Mouse (Mus musculus) midbrain, embryonic 15.5 days (tissue): Measurements from ENCODE around the gene Gm20388. TPM values are rescaled to one million over a fixed set of nuclear protein-coding genes. Genes with fewer than 3 reads are reported as not detected.

Source experiments
- ATAC-seq: fragments of 200-750 bp; cut with Nextera tagmentation; replicated peaks from 2 replicates; pipeline ENCODE4 v1.8.0; 2017; ENCODE audit warnings: moderate TSS enrichment
- H3K27ac ChIP-seq: fragments of 300-500 bp; sonication (generic); 2 replicates; pipeline ENCODE4 v1.5.1; 2015; ENCODE audit warnings: mild to moderate bottlenecking, inconsistent platforms
- H3K27me3 ChIP-seq: fragments of 300-500 bp; sonication (generic); replicated peaks from 2 replicates; pipeline ENCODE4 v1.6.1; 2015; ENCODE audit warnings: inconsistent platforms
- H3K36me3 ChIP-seq: fragments of 300-500 bp; sonication (generic); replicated peaks from 2 replicates; pipeline ENCODE4 v1.6.1; 2015; ENCODE audit warnings: inconsistent platforms
- H3K4me1 ChIP-seq: fragments of 300-500 bp; sonication (generic); 2 replicates; pipeline ENCODE4 v1.6.1; 2015; ENCODE audit warnings: inconsistent platforms
- H3K4me2 ChIP-seq: fragments of 300-500 bp; sonication (generic); 2 replicates; pipeline ENCODE4 v1.6.1; 2015; ENCODE audit warnings: inconsistent platforms, mild to moderate bottlenecking, moderate library complexity
- H3K4me3 ChIP-seq: fragments of 300-500 bp; sonication (generic); 2 replicates; pipeline ENCODE4 v1.5.1; 2015; ENCODE audit warnings: mild to moderate bottlenecking, inconsistent platforms
- H3K9ac ChIP-seq: fragments of 300-500 bp; sonication (generic); 2 replicates; pipeline ENCODE4 v1.6.1; 2015; ENCODE audit warnings: mild to moderate bottlenecking, inconsistent platforms
- H3K9me3 ChIP-seq: fragments of 300-500 bp; sonication (generic); 2 replicates; pipeline ENCODE4 v1.6.1; 2016; ENCODE audit warnings: inconsistent platforms
- WGBS: fragments of 180-500 bp; shearing (Covaris S2); methylation state at CpG from one replicate; pipeline ENCODE4 v1.1.7; 2015; ENCODE audit warnings: mixed read lengths; 5-methylcytosine and 5-hydroxymethylcytosine counted together
- polyA plus RNA-seq: library from polyadenylated mRNA; unstranded; fragments of >200 nt; fragmentation: Nextera tagmentation; extraction: Ambion mirVana; gene quantifications from 2 replicates; pipeline ENCODE4 v1.2.1, GENCODE M21; 2015

Gm20388 gene
- polyA plus RNA-seq, 1 experiment from 2014 or later: 5.6 TPM

DNA sequence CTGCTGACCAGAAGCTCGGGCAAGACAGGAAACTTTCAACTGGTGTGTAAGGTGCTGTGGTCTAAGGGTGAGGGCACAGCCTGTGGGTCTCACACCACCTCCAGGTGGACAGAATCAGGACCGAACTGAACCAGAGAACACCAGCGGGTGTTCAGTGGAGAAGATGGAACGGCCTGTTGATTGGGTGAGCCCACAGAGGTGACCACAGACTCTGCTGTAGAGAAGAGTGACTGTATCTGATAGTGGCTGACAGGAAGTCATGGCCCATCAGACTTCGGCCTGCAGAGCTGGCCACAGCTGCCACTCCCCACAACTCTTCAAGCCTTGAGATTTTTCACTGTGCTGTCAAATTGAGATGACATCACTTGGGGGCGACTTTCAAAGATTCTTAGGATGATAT lies 3808.6 kb downstream of the Gm20388 start:
- Histone ChIP-seq H3K9me3 (no peaks in the 10 kb centered on the region), H3K4me3 (no peak overlapping the region), H3K4me2 (no peak overlapping the region), H3K27ac (no peak overlapping the region), H3K4me1 (peaks cover 8% of the 10 kb centered on the region), H3K27me3 (no peaks in the 10 kb centered on the region), H3K9ac (no peak overlapping the region), H3K36me3 (no peaks in the 10 kb centered on the region)
- ATAC-seq: no peak
- WGBS: 84% methylated on average over 6 of the region's 6 CpGs

DNA sequence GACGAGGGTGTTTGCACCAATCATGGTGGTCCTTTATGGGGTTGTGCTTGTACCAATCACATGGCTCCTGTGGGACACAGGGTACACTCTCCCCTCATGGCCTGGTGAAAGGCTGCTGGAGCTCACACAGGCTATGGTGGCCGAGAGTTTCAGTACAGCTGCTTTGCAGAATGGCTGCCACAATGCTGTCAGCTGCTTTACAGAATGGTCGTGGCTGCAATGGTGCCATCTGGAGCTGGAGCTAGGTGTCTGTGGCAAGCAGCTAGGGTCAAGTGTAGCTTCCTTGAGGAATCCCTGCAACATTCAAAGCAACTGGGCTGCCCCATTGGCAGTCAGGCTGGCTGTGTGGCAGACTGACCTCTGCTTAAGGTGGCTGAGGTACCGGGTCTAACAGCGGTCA lies 3809.2 kb downstream of the Gm20388 start:
- peaks cover 8% of the 10 kb centered on the region for H3K4me1 ChIP-seq
- H3K36me3 ChIP-seq: no peaks in the 10 kb centered on the region
- H3K27ac ChIP-seq: no peak overlapping the region
- 69% methylated on average over 5 of the region's 5 CpGs for WGBS
- no peaks in the 10 kb centered on the region for H3K27me3 ChIP-seq
- H3K9ac ChIP-seq: no peak overlapping the region
- H3K9me3 ChIP-seq: no peaks in the 10 kb centered on the region
- H3K4me2 ChIP-seq: no peak overlapping the region
- H3K4me3 ChIP-seq: no peak overlapping the region
- no peak for ATAC-seq

DNA sequence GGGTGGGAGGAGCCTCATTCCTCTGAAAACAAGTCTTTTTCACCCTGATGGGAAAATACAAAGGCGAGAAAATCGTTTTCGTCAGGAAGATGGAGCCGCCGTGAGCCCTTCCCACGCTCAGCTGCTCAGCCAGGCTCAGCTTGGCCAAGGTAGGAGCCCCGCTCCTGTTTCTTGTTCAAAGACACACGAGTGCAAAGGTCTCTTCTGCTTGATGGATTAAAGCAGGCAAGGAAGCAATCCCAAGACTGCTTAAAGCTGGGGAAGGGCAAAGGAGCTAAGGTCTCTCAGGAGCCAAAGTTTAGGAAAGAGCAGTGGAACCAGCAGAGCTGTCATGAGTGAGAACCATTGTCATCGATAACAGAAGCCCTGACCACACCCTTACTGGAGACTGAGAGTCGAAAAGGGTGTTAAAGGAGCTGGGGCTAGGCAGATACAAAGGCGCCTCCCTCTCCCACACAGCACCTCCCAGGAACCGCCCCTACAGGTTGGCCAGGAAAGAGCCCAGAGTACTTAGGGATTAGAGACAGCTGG lies 3809.9 kb downstream of the Gm20388 start:
- Histone ChIP-seq H3K9me3 (no peaks in the 10 kb centered on the region), H3K36me3 (no peaks in the 10 kb centered on the region), H3K4me1 (peaks cover 8% of the 10 kb centered on the region), H3K9ac (no peak overlapping the region), H3K27ac (no peak overlapping the region), H3K4me3 (no peak overlapping the region), H3K27me3 (no peaks in the 10 kb centered on the region), H3K4me2 (no peak overlapping the region)
- WGBS: 18% methylated on average over 12 of the region's 12 CpGs
- ATAC-seq: no peak

DNA sequence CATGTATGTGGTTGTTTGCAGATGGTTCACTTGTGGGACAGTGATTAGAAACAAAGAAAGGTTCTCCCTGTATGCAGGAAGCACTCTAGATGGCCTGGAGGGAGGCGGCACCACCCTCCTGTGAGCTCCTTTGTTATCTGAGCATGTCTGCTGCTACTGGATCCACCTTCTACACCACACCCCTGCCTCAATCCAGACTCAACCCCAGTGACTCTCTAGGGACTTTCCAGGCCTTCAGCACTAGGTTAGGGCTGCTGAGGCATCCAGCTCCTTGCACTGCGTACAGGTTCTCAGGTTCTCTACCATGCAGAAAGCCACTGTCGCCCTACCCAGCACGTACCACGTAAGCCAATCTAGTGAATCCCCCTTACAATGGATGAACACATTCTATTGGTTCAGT lies 3811.6 kb downstream of the Gm20388 start:
- H3K9me3 ChIP-seq: no peaks in the 10 kb centered on the region
- no peaks in the 10 kb centered on the region for H3K27me3 ChIP-seq
- H3K4me1 ChIP-seq: no peaks in the 10 kb centered on the region; the same call in 1 of the 2 replicates
- no peak for ATAC-seq
- H3K4me2 ChIP-seq: no peak overlapping the region
- 91% methylated on average over 5 of the region's 5 CpGs for whole genome bisulfite sequencing
- H3K9ac ChIP-seq: no peak overlapping the region
- H3K4me3 ChIP-seq: no peak overlapping the region
- H3K27ac ChIP-seq: no peak overlapping the region
- H3K36me3 ChIP-seq: no peaks in the 10 kb centered on the region

DNA sequence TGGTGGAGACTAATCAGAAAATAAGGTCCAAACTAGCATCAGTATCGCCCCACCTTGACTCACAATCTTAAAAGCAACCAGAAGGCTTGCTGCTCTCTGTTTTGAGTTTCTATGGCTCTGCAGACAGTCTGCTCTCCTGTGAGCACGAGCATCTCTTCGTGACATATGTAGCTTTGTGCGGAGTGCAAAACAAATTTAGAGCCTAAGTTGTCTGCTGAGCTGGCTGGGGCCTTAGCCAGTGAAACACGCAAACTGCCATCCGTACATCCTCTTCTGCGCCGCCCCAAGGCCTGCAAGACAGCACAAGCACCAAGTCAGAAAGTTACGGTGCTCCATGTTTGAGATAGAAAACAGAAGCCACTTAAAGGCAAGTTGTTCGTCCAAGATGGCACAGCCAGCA lies 3814.1 kb downstream of the Gm20388 start:
- H3K4me1 ChIP-seq: peaks cover 12% of the 10 kb centered on the region
- H3K9me3 ChIP-seq: no peaks in the 10 kb centered on the region
- no peaks in the 10 kb centered on the region for H3K27me3 ChIP-seq
- H3K4me3 ChIP-seq: no peak overlapping the region
- H3K9ac ChIP-seq: no peak overlapping the region
- H3K36me3 ChIP-seq: no peaks in the 10 kb centered on the region
- no peak for ATAC-seq
- H3K4me2 ChIP-seq: no peak overlapping the region
- 94% methylated on average over 10 of the region's 10 CpGs for WGBS
- peak overlapping the region; percentile 34 for H3K27ac ChIP-seq

DNA sequence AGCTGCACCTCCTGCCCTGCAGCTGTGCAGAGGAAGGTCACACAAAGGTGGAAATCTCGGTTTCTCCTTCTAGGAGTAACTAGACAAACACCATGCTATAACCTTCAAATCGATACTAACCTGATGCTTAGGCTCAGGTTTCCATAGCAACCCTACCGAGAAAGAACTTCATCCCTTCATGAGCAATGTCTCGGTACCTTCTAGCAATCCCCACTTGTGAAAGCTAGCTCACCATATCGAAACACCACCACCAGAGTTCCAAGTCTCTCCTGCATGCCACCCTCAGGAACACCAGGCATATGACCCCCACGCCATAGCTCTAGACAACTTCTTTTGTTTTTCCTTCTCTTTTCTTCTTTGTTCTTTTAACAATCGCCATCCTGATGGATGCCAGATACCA lies 3814.6 kb downstream of the Gm20388 start:
- H3K27ac ChIP-seq: peak overlapping the region; percentile 34
- WGBS: 49% methylated on average over 7 of the region's 7 CpGs
- no peak overlapping the region for H3K4me3 ChIP-seq
- H3K9ac ChIP-seq: no peak overlapping the region
- H3K9me3 ChIP-seq: no peaks in the 10 kb centered on the region
- no peak for ATAC-seq
- peaks cover 17% of the 10 kb centered on the region for H3K4me1 ChIP-seq
- H3K4me2 ChIP-seq: no peak overlapping the region
- H3K36me3 ChIP-seq: no peaks in the 10 kb centered on the region
- no peaks in the 10 kb centered on the region for H3K27me3 ChIP-seq

DNA sequence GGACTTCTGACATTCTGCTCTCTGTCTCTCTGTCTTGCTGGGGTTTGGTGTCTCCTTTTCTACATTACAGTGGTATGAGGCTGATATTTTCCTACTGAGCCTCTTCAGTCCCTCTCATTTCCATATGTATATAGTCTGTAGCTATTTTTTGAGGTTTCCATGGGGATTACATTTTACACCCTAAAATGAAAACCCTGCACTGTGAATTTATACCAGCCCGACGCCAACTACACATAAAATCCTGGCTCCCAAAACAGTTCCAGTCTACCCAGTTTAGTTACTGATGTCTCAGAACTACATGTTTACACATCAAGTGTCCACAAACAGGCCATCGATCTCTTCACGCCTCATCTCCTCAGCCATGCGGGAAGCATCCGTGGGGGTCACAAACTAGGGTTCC lies 3816.1 kb downstream of the Gm20388 start:
- Histone ChIP-seq H3K9me3 (no peaks in the 10 kb centered on the region), H3K4me1 (peaks cover 21% of the 10 kb centered on the region), H3K27ac (no peak overlapping the region), H3K27me3 (no peaks in the 10 kb centered on the region), H3K4me2 (no peak overlapping the region), H3K4me3 (no peak overlapping the region), H3K9ac (no peak overlapping the region), H3K36me3 (no peaks in the 10 kb centered on the region)
- WGBS: 69% methylated on average over 6 of the region's 6 CpGs
- ATAC-seq: no peak

DNA sequence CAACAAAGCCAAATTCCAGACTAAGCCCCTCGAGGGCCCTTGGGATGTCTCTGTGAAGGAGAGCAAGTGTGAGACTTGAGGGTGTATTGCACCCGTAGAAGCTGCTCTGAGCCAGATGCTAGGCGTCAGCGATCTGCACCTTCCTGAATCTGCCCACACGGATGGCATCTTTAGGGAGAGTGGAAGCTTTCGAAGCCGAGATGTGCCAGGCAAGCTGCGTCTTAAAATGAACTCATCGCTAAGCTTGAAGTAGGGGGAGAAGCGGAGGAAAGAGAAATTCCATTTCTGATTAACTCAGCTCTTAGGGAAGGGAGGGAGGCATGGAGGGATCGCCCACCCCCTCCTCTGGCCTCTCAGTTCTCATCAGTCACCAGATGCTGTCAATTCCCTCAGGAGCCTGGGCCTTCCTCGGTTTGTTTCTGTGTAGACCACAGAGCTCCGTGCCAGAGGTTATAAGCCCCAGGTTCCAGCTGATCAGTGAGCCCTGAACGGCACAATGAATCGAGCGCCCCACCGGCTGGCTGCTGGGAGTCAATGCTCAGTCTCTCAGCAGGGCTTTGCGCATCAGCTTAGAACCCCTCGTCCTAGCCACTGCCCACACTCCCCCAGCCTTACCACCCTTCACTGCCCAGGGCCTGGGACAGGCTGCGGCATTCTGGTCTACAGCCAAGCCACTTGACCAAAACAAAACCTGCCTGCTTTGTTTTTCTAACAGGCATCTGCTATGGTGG lies 3818.6 kb downstream of the Gm20388 start:
- H3K9me3 ChIP-seq: no peaks in the 10 kb centered on the region
- no peaks in the 10 kb centered on the region for H3K27me3 ChIP-seq
- ATAC-seq: peak; percentile 74
- H3K4me3 ChIP-seq: no peak overlapping the region
- peak overlapping the region; percentile 58 for H3K27ac ChIP-seq
- peak overlapping the region; percentile 36 for H3K4me2 ChIP-seq
- H3K9ac ChIP-seq: no peak overlapping the region
- no peaks in the 10 kb centered on the region for H3K36me3 ChIP-seq
- 10% methylated on average over 20 of the region's 20 CpGs for WGBS
- H3K4me1 ChIP-seq: peaks cover 21% of the 10 kb centered on the region

DNA sequence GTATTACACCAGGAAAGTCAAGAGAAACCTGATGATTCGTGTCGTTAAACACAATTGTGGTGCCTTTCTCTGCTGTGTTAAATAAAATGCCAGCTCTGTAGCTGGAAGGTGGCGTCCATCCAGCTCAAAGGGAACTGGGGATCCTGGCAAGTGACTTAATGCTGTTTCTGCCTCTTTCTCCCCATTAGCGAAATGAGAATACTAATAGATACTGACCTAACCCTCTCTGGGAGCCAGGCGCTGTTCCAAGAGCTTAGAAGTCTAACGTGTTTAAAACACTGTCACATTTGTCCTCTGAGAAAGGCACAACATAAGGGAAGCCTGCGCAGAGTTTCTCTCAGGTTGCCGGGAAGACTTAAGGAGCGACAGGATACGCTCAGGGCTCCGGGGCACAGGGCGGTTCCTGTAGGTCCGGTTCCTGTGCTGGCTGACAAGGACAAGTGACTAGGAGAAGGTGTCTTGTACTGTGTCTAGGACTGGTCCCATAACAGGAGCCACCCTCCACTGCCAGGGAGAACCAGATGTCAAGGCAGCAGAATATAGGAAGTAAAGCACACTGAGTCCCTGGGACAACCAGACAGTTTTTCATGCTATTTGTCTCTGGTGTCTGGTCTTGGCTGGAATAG lies 3819.3 kb downstream of the Gm20388 start:
- ATAC-seq: no peak
- Histone ChIP-seq H3K9me3 (no peaks in the 10 kb centered on the region), H3K4me3 (no peak overlapping the region), H3K4me2 (peak overlapping the region; percentile 36; the same call in 1 of the 2 replicates), H3K4me1 (peaks cover 21% of the 10 kb centered on the region), H3K36me3 (no peaks in the 10 kb centered on the region), H3K27me3 (no peaks in the 10 kb centered on the region), H3K27ac (peak overlapping the region; percentile 58), H3K9ac (no peak overlapping the region)
- WGBS: 44% methylated on average over 13 of the region's 13 CpGs

DNA sequence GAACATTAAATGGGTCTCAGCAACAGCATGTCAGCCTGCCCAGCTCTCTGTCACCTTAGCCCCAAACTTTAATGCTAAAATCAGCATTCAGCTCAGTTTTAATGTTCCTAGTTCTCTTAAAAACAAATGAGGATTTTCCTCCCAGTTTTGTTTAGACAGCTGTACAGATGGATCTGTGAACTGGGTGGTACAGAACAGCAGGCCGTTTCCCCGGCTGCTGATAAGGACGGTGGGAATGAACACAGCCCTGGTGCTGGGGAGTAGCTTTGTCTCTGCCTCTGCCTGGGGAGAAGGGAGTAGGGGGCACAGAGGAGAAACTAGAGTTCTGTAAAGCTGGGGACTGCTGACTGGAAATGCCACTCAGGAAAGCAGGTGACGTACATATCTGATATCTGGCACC lies 3821.7 kb downstream of the Gm20388 start:
- H3K27me3 ChIP-seq: no peaks in the 10 kb centered on the region
- H3K4me2 ChIP-seq: no peak overlapping the region
- H3K36me3 ChIP-seq: no peaks in the 10 kb centered on the region
- WGBS: 46% methylated on average over 4 of the region's 4 CpGs
- H3K4me3 ChIP-seq: no peak overlapping the region
- peaks cover 21% of the 10 kb centered on the region for H3K4me1 ChIP-seq
- H3K27ac ChIP-seq: no peak overlapping the region
- H3K9me3 ChIP-seq: no peaks in the 10 kb centered on the region
- ATAC-seq: no peak
- no peak overlapping the region for H3K9ac ChIP-seq

DNA sequence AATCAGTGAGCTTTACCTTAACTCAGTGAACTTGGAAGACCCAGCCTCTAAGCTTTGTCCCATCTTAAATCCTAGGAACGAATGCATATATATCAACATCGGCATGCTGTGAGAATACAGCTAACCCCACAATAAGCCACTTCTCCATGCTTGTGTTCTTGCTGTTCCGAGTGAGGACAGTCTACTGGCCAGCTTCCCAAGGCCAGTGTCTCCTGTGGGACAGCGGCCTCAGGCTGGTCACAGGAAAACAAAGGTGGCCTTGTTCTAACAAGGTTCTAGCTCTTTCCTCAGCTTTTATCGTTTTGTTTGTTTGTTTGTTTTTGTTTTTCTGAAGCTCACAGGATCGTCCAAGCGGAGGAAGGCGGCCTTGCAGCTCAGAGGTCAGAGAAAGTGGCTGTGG lies 3823.8 kb downstream of the Gm20388 start:
- Histone ChIP-seq H3K36me3 (no peaks in the 10 kb centered on the region), H3K4me3 (no peak overlapping the region), H3K4me1 (peaks cover 12% of the 10 kb centered on the region), H3K4me2 (no peak overlapping the region), H3K27me3 (no peaks in the 10 kb centered on the region), H3K9ac (no peak overlapping the region), H3K9me3 (no peaks in the 10 kb centered on the region), H3K27ac (no peak overlapping the region)
- 88% methylated on average over 8 of the region's 8 CpGs for WGBS
- ATAC-seq: no peak

DNA sequence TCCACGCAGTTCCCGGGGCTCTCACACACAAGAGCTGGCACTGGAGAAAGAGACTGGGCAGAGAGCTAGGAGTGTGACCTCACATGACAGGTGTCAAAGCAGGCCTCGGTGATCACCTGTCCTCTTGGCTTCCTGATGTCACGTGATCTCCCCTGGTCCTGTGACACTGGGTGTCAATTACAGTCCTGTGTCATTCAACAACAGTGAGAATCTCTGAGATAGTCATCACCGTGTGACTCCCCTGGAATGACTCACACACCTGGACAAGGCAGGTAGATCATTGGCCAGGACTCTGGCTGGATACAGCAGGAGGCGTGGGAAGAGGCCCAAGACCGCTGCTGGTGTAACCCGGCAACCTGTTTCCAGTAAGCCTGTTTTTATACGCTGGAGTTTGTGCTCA lies 3826.3 kb downstream of the Gm20388 start:
- no peaks in the 10 kb centered on the region for H3K9me3 ChIP-seq
- no peak for ATAC-seq
- no peak overlapping the region for H3K27ac ChIP-seq
- no peaks in the 10 kb centered on the region for H3K36me3 ChIP-seq
- H3K4me3 ChIP-seq: no peak overlapping the region
- no peak overlapping the region for H3K9ac ChIP-seq
- WGBS: 77% methylated on average over 9 of the region's 9 CpGs
- H3K4me1 ChIP-seq: peaks cover 13% of the 10 kb centered on the region
- H3K4me2 ChIP-seq: no peak overlapping the region
- no peaks in the 10 kb centered on the region for H3K27me3 ChIP-seq

DNA sequence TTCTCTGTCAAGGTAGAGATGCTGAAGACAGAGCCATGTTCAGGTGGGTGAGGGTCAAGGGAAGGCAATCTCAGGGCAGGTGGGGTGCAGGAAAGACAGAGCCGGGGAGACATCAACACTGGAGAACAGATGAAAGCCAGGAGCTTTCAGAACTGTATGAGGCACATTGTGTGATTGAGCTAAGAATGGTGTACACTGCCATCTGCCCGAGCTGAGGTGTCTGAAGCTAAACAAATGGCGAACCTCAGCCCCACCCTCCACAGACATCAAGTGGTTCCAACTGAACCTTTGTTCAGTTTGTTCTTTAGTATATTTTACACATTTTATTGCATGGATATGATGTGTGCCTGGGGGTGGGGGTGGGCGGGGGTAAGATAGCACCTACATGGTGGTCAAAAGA lies 3829.6 kb downstream of the Gm20388 start:
- no peak overlapping the region for H3K4me2 ChIP-seq

More for the DNA sequence above, 3829.6 kb downstream of the Gm20388 start:
- no peak for ATAC-seq
- WGBS: 77% methylated on average over 4 of the region's 4 CpGs
- H3K4me1 ChIP-seq: peaks cover 13% of the 10 kb centered on the region
- H3K27me3 ChIP-seq: no peaks in the 10 kb centered on the region
- H3K4me3 ChIP-seq: no peak overlapping the region
- H3K36me3 ChIP-seq: no peaks in the 10 kb centered on the region
- no peak overlapping the region for H3K27ac ChIP-seq
- H3K9me3 ChIP-seq: no peaks in the 10 kb centered on the region
- H3K9ac ChIP-seq: no peak overlapping the region
